Mouse (Mus musculus) heart, embryonic 11.5 days (tissue): ENCODE measurements at regions not wholly inside any gene's neighbourhood (a gene's known extent, or its start where the extent isn't known, plus 50 kb on each side); places are given as distances from the start of the nearest gene placed in this dataset.

Experiments used
- ATAC-seq: fragments of 200-750 bp; cut with Nextera tagmentation; replicated peaks from 2 replicates; pipeline ENCODE4 v1.8.0; 2017; ENCODE audit warnings: moderate library complexity; ENCODE audit not compliant: insufficient number of reproducible peaks, low FRiP score, low TSS enrichment
- H3K27ac ChIP-seq: fragments of 300-500 bp; sonication (generic); 2 replicates; pipeline ENCODE4 v1.5.1; 2014; ENCODE audit warnings: mild to moderate bottlenecking, low read depth, low read length
- H3K27me3 ChIP-seq: fragments of 300-500 bp; sonication (generic); 2 replicates; pipeline ENCODE4 v1.6.1; 2014; ENCODE audit warnings: mild to moderate bottlenecking, low read length, mixed read lengths; ENCODE audit not compliant: control insufficient read depth, insufficient read depth
- H3K36me3 ChIP-seq: fragments of 300-500 bp; sonication (generic); 2 replicates; pipeline ENCODE4 v1.6.1; 2014; ENCODE audit warnings: mild to moderate bottlenecking, low read length, moderate library complexity, mixed read lengths; ENCODE audit not compliant: control insufficient read depth, insufficient read depth
- H3K4me1 ChIP-seq: fragments of 300-500 bp; sonication (generic); 2 replicates; pipeline ENCODE4 v1.6.1; 2014; ENCODE audit warnings: low read length; ENCODE audit not compliant: control insufficient read depth, insufficient read depth
- H3K4me2 ChIP-seq: fragments of 300-500 bp; sonication (generic); 2 replicates; pipeline ENCODE4 v1.6.1; 2014; ENCODE audit warnings: mild to moderate bottlenecking, moderate library complexity
- H3K4me3 ChIP-seq: fragments of 300-500 bp; sonication (generic); 2 replicates; pipeline ENCODE4 v1.5.1; 2014; ENCODE audit warnings: low read depth, low read length
- H3K9ac ChIP-seq: fragments of 300-500 bp; sonication (generic); 2 replicates; pipeline ENCODE4 v1.6.1; 2014; ENCODE audit warnings: mild to moderate bottlenecking, low read depth, low read length, moderate library complexity
- H3K9me3 ChIP-seq: fragments of 300-500 bp; sonication (generic); replicated peaks from 2 replicates; pipeline ENCODE4 v1.6.1; 2016; ENCODE audit warnings: low read length; ENCODE audit not compliant: control insufficient read depth
- WGBS: fragments of 180-500 bp; shearing (Covaris S2); extraction: QIAGEN DNeasy Blood & Tissue Kit; methylation state at CpG from one replicate; pipeline ENCODE4 v1.1.7; 2014; ENCODE audit not compliant: insufficient replicate concordance; 5-methylcytosine and 5-hydroxymethylcytosine counted together

GRCm38 (mm10) chr2:167777331-167778085 lies 87.9 kb upstream of the Tmem189 start:
- H3K9me3 ChIP-seq = no peaks in the 10 kb centered on the region
- peak overlapping the region; percentile 96 for H3K27ac ChIP-seq
- peaks cover 41% of the 10 kb centered on the region for H3K4me1 ChIP-seq
- ATAC-seq = peak; percentile 67
- H3K36me3 ChIP-seq = no peaks in the 10 kb centered on the region
- H3K4me2 ChIP-seq = peak overlapping the region; percentile 91
- peak overlapping the region; percentile 90 for H3K9ac ChIP-seq
- WGBS = 1% methylated on average over 32 of the region's 33 CpGs
- peak overlapping the region; percentile 65 for H3K4me3 ChIP-seq
- no peaks in the 10 kb centered on the region for H3K27me3 ChIP-seq

- peaks cover 32% of the 10 kb centered on the region for H3K4me1 ChIP-seq
- H3K9me3 ChIP-seq = no peaks in the 10 kb centered on the region
- peak overlapping the region; percentile 91; the same call in 1 of the 2 replicates for H3K4me2 ChIP-seq
- H3K9ac ChIP-seq = no peak overlapping the region
- 76% methylated on average over 24 of the region's 24 CpGs for WGBS
- H3K4me3 ChIP-seq = peak overlapping the region; percentile 65; the same call in 1 of the 2 replicates
- H3K27ac ChIP-seq = peak overlapping the region; percentile 96
- H3K36me3 ChIP-seq = no peaks in the 10 kb centered on the region
- H3K27me3 ChIP-seq = no peaks in the 10 kb centered on the region
- no peak for ATAC-seq
Measured at GRCm38 (mm10) chr2:167776251-167777168, 86.9 kb upstream of the Tmem189 start.

- Histone ChIP-seq H3K9me3 (no peaks in the 10 kb centered on the region), H3K9ac (0 out of 2 replicates have a peak overlapping the region, but pooled peaks have one; percentile 0), H3K36me3 (no peaks in the 10 kb centered on the region), H3K27me3 (no peaks in the 10 kb centered on the region), H3K4me3 (no peak overlapping the region), H3K4me2 (no peak overlapping the region; the same call in 1 of the 2 replicates), H3K4me1 (peaks cover 30% of the 10 kb centered on the region), H3K27ac (no peak overlapping the region)
- 68% methylated on average over 20 of the region's 20 CpGs for WGBS
- ATAC-seq = peak; percentile 36; the same call in 1 of the 2 replicates
Measured at GRCm38 (mm10) chr2:167775218-167775915, 85.7 kb upstream of the Tmem189 start.

- WGBS = 18% methylated on average over 10 of the region's 10 CpGs
- Histone ChIP-seq H3K9me3 (no peaks in the 10 kb centered on the region), H3K9ac (0 out of 2 replicates have a peak overlapping the region, but pooled peaks have one; percentile 0), H3K4me2 (no peak overlapping the region; the same call in 1 of the 2 replicates), H3K4me3 (no peak overlapping the region), H3K27ac (peak overlapping the region; percentile 16; the same call in 1 of the 2 replicates), H3K4me1 (peaks cover 30% of the 10 kb centered on the region), H3K27me3 (no peaks in the 10 kb centered on the region), H3K36me3 (no peaks in the 10 kb centered on the region)
- no peak for ATAC-seq
Measured at GRCm38 (mm10) chr2:167774806-167775179, 85.2 kb upstream of the Tmem189 start.

- 88% methylated on average over 2 of the region's 2 CpGs for WGBS
- ATAC-seq = no peak
Measured at GRCm38 (mm10) chr2:167774166-167774805, 84.7 kb upstream of the Tmem189 start.

GRCm38 (mm10) chr2:167772834-167773233 lies 83.2 kb upstream of the Tmem189 start:
- H3K36me3 ChIP-seq = no peaks in the 10 kb centered on the region
- no peak overlapping the region for H3K27ac ChIP-seq
- ATAC-seq = no peak
- no peak overlapping the region for H3K4me2 ChIP-seq
- 94% methylated on average over 5 of the region's 5 CpGs for WGBS
- H3K27me3 ChIP-seq = no peaks in the 10 kb centered on the region
- H3K4me3 ChIP-seq = no peak overlapping the region
- no peaks in the 10 kb centered on the region for H3K9me3 ChIP-seq
- H3K9ac ChIP-seq = no peak overlapping the region
- H3K4me1 ChIP-seq = peaks cover 22% of the 10 kb centered on the region

More at GRCm38 (mm10) chr2:167774166-167774805, 84.7 kb upstream of the Tmem189 start:
- no peaks in the 10 kb centered on the region for H3K27me3 ChIP-seq
- H3K36me3 ChIP-seq = no peaks in the 10 kb centered on the region
- peak overlapping the region; percentile 16; the same call in 1 of the 2 replicates for H3K27ac ChIP-seq
- H3K9ac ChIP-seq = 0 out of 2 replicates have a peak overlapping the region, but pooled peaks have one; percentile 0
- peaks cover 30% of the 10 kb centered on the region for H3K4me1 ChIP-seq
- H3K4me2 ChIP-seq = no peak overlapping the region
- no peaks in the 10 kb centered on the region for H3K9me3 ChIP-seq
- H3K4me3 ChIP-seq = no peak overlapping the region

GRCm38 (mm10) chr2:167767962-167768361 lies 78.3 kb upstream of the Tmem189 start:
- 81% methylated on average over 13 of the region's 13 CpGs for whole genome bisulfite sequencing
- Histone ChIP-seq H3K4me3 (no peak overlapping the region), H3K4me1 (peaks cover 12% of the 10 kb centered on the region), H3K4me2 (no peak overlapping the region), H3K27me3 (no peaks in the 10 kb centered on the region), H3K36me3 (no peaks in the 10 kb centered on the region), H3K9ac (no peak overlapping the region), H3K9me3 (no peaks in the 10 kb centered on the region), H3K27ac (no peak overlapping the region)
- no peak for ATAC-seq

GRCm38 (mm10) chr2:167767371-167767770 lies 77.7 kb upstream of the Tmem189 start:
- no peak for ATAC-seq
- Histone ChIP-seq H3K27me3 (no peaks in the 10 kb centered on the region), H3K4me1 (peaks cover 12% of the 10 kb centered on the region)

More at GRCm38 (mm10) chr2:167767371-167767770, 77.7 kb upstream of the Tmem189 start:
- H3K9ac ChIP-seq = no peak overlapping the region
- no peak overlapping the region for H3K27ac ChIP-seq
- H3K9me3 ChIP-seq = no peaks in the 10 kb centered on the region
- no peaks in the 10 kb centered on the region for H3K36me3 ChIP-seq
- no peak overlapping the region for H3K4me2 ChIP-seq
- H3K4me3 ChIP-seq = no peak overlapping the region
- 82% methylated on average over 8 of the region's 8 CpGs for WGBS
